ENCODE assay signal across 23 mouse cellular contexts in the genomic region with DNA sequence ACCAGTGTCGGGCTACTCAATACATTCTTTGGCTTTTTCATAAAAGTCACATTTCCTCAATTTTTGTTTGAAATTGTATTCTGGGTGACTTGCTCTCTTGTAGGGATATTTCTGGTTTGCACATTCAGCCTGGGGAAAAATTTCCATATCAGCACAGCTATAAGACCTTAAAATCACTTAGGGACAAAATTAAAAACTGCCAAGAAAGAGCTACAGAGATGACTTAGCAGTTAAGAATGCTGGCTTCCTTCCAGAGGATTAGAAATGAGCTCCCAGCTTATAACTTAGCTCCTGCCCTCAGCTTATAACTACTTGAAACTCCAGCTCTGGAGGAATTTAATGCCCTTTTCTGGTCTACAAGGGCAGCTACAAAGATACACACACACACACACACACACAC.
A peak's percentile ranks its signal among the peaks of the same experiment; 100 is the strongest.
DNase-seq lines count a peak whose midpoint lies in the region; ATAC-seq and TF ChIP-seq lines count a peak whose summit lies in the region.
"Had no signal": no experiment of that assay in that cellular context is flagged by ENCODE, and none has a peak within 500 bp of the region (broad histone marks: within the 10 kb centered on the region; RNA-seq: fewer than 3 reads in every experiment).

No protein-coding gene starts in this region.

- H3K36me3 ChIP-seq in lung, embryonic 14.5 days (ENCODE audit: insufficient read depth): no peaks in the 10 kb centered on the region
- H3K36me3 ChIP-seq in hindbrain, embryonic 16.5 days (ENCODE audit: control insufficient read depth, insufficient read depth, low read length): no peaks in the 10 kb centered on the region
- H3K36me3 ChIP-seq: embryonic facial prominence, embryonic 15.5 days; forebrain, embryonic 10.5 days; heart, embryonic 13.5 days; hindbrain, embryonic 15.5 days had no signal

- no peaks in the 10 kb centered on the region for H3K4me1 ChIP-seq in lung, embryonic 14.5 days (ENCODE audit: insufficient read depth)
- H3K4me1 ChIP-seq in hindbrain, embryonic 16.5 days (ENCODE audit: control insufficient read depth, insufficient read depth, low read depth, low read length): no peaks in the 10 kb centered on the region
- H3K4me1 ChIP-seq: embryonic facial prominence, embryonic 15.5 days; forebrain, embryonic 10.5 days; heart, embryonic 13.5 days; hindbrain, embryonic 15.5 days had no signal

- no peak for TF ChIP-seq CTCF in lung, embryonic 14.5 days (IDR thresholded peaks at IDR 0.05; ENCODE audit: low read depth)
- TF ChIP-seq CTCF in gastrocnemius, adult 2 months (IDR thresholded peaks at IDR 0.05): no peak

- no peak overlapping the region for H3K4me2 ChIP-seq in lung, embryonic 14.5 days
- H3K4me2 ChIP-seq in hindbrain, embryonic 16.5 days (ENCODE audit: low read length): no peak overlapping the region
- H3K4me2 ChIP-seq: embryonic facial prominence, embryonic 15.5 days; heart, embryonic 13.5 days; hindbrain, embryonic 15.5 days had no signal

- H3K9me3 ChIP-seq in lung, embryonic 14.5 days (ENCODE audit: low read depth, low read length): no peaks in the 10 kb centered on the region
- H3K9me3 ChIP-seq in hindbrain, embryonic 16.5 days (ENCODE audit: control insufficient read depth, low read length): no peaks in the 10 kb centered on the region
- H3K9me3 ChIP-seq: embryonic facial prominence, embryonic 15.5 days; forebrain, embryonic 10.5 days; heart, embryonic 13.5 days; hindbrain, embryonic 15.5 days had no signal

- no peaks in the 10 kb centered on the region for H3K27me3 ChIP-seq in lung, embryonic 14.5 days (ENCODE audit: insufficient read depth, low read length)
- no peaks in the 10 kb centered on the region for H3K27me3 ChIP-seq in hindbrain, embryonic 16.5 days (replicated peaks; ENCODE audit: control insufficient read depth, insufficient read depth, low read length)
- H3K27me3 ChIP-seq: embryonic facial prominence, embryonic 15.5 days; heart, embryonic 13.5 days; hindbrain, embryonic 15.5 days had no signal

- 53% methylated on average over 1 of the region's 1 CpGs for WGBS in lung, embryonic 14.5 days
- WGBS in hindbrain, embryonic 16.5 days: 97% methylated on average over 1 of the region's 1 CpGs

- intact Hi-C loops in gastrocnemius, adult 2 months (cut with DNase I): no loop called here

- H3K27ac ChIP-seq in lung, embryonic 14.5 days (ENCODE audit: low read depth): no peak overlapping the region
- no peak overlapping the region for H3K27ac ChIP-seq in gastrocnemius, adult 2 months
- no peak overlapping the region for H3K27ac ChIP-seq in hindbrain, embryonic 16.5 days (ENCODE audit: low read depth, low read length)
- H3K27ac ChIP-seq: embryonic facial prominence, embryonic 15.5 days; forebrain, embryonic 10.5 days; heart, embryonic 13.5 days; hindbrain, embryonic 15.5 days had no signal

- H3K4me3 ChIP-seq in lung, embryonic 14.5 days (ENCODE audit: low read depth, low read length): no peak overlapping the region
- no peak overlapping the region for H3K4me3 ChIP-seq in gastrocnemius, adult 2 months
- no peak overlapping the region for H3K4me3 ChIP-seq in hindbrain, embryonic 16.5 days (ENCODE audit: low read length)
- H3K4me3 ChIP-seq: embryonic facial prominence, embryonic 15.5 days; erythroblast, embryonic 14.5 days; forebrain, embryonic 10.5 days; heart, embryonic 13.5 days; hindbrain, embryonic 15.5 days had no signal

- no peak for ATAC-seq in lung, embryonic 14.5 days (ENCODE audit: insufficient read depth)
- 0 out of 2 replicates have a peak, but pooled peaks have one; percentile 10 for ATAC-seq in common myeloid progenitor, adult 5-6 weeks (replicated peaks; ENCODE audit: low read depth, poor library complexity, severe bottlenecking)
- no peak for ATAC-seq in hindbrain, embryonic 16.5 days
- ATAC-seq: forebrain, embryonic 14.5 days; inflammation-experienced regulatory T-cells, adult 6 months; Patski had no signal

- peak; percentile 3 for DNase-seq in lung, embryonic 14.5 days
- no peak for DNase-seq in lung, adult 18-20 months
- DNase-seq in Muller cell, postnatal 12 days (ENCODE audit: inconsistent ontology term): peak; percentile 2
- DNase-seq in gastrocnemius, adult 2 months: no peak
- no peak for DNase-seq in neural tube, embryonic 10.5 days (ENCODE audit: extremely low spot score, low spot score)
- DNase-seq: adrenal gland, adult 2 months; adrenal gland, postnatal 36 days; cerebellum, adult 11-12 months; cerebellum, adult 9-10 months; cerebellum, postnatal 25 days; gastrocnemius, postnatal 36 days; heart, adult 11 months; heart, postnatal 36 days had no signal

- H3K9ac ChIP-seq in lung, embryonic 14.5 days: no peak overlapping the region
- no peak overlapping the region for H3K9ac ChIP-seq in hindbrain, embryonic 16.5 days (ENCODE audit: low read depth, low read length)
- H3K9ac ChIP-seq: embryonic facial prominence, embryonic 15.5 days; heart, embryonic 13.5 days; hindbrain, embryonic 15.5 days had no signal

Comparison
In these comparisons a context has a peak if more than half of its experiments do, and no peak if none do; other contexts are left out.
1. DNase-seq: peak in lung, embryonic 14.5 days (single experiment) and Muller cell, postnatal 12 days (single experiment); none in lung, adult 18-20 months (0 of 2), gastrocnemius, adult 2 months (single experiment) and neural tube, embryonic 10.5 days (single experiment).